Mouse (Mus musculus) spleen, adult 2 months (tissue): ENCODE data around the gene Scfd2.

Experiments
- CTCF ChIP-seq: fragments of 200-500 bp; IDR thresholded peaks from 2 replicates; pipeline ENCODE4 v1.5.1; 2011; ENCODE audit warnings: mild to moderate bottlenecking, inconsistent platforms; ENCODE audit not compliant: insufficient read depth, insufficient read length, insufficient replicate concordance; ENCODE audit errors: extremely low read depth
- POLR2A ChIP-seq: fragments of 200-500 bp; IDR thresholded peaks from 2 replicates; pipeline ENCODE4 v1.6.1; 2011; ENCODE audit warnings: low read depth, low read length, inconsistent platforms

DNA sequence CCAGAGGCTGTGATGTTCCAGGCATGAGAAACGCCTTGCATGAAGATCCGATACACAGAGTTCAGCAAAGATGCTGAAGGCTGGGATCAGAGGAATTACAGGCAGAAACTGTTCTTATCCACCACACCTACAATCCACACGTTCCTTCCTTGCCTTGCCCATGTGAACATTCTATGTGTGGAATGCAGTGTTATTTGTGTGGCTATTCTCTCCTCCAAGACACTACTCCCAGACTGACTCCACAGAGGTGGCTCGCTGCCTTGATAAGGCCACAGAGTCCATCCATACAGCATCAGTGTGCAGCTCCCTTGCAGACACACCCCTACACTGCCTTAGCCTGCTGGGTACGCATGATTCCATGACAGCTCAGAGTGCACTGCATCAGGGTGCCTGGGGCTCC lies 221.5 kb downstream of the Scfd2 start:
- TF ChIP-seq POLR2A (no peak), CTCF (no peak)
